Mouse (Mus musculus) kidney, embryonic 14.5 days (tissue): ENCODE measurements around the gene Setd4. TPM values are rescaled to one million over a fixed set of nuclear protein-coding genes. Genes with fewer than 3 reads are reported as not detected.

Source experiments
- ATAC-seq: fragments of 200-750 bp; cut with Nextera tagmentation; 2 replicates; pipeline ENCODE4 v1.8.0; 2017; ENCODE audit warnings: moderate number of reproducible peaks, mild to moderate bottlenecking, moderate TSS enrichment, moderate library complexity; ENCODE audit not compliant: low FRiP score, low TSS enrichment
- H3K27ac ChIP-seq: fragments of 300-500 bp; sonication (generic); 2 replicates; pipeline ENCODE4 v1.5.1; 2014; ENCODE audit warnings: low read depth, mild to moderate bottlenecking, low read length, moderate library complexity, mixed read lengths
- H3K27me3 ChIP-seq: fragments of 300-500 bp; sonication (generic); 2 replicates; pipeline ENCODE4 v1.6.1; 2014; ENCODE audit warnings: mild to moderate bottlenecking, low read length; ENCODE audit not compliant: control insufficient read depth, insufficient read depth
- H3K36me3 ChIP-seq: fragments of 300-500 bp; sonication (generic); 2 replicates; pipeline ENCODE4 v1.6.1; 2014; ENCODE audit warnings: low read length, mixed read lengths; ENCODE audit not compliant: control insufficient read depth, insufficient read depth
- H3K4me1 ChIP-seq: fragments of 300-500 bp; sonication (generic); 2 replicates; pipeline ENCODE4 v1.6.1; 2014; ENCODE audit warnings: low read length, mixed read lengths; ENCODE audit not compliant: control insufficient read depth, insufficient read depth
- H3K4me2 ChIP-seq: fragments of 300-500 bp; sonication (generic); replicated peaks from 2 replicates; pipeline ENCODE4 v1.6.1; 2014; ENCODE audit warnings: low read depth, mild to moderate bottlenecking, low read length
- H3K4me3 ChIP-seq: fragments of 300-500 bp; sonication (generic); 2 replicates; pipeline ENCODE4 v1.5.1; 2014; ENCODE audit warnings: mild to moderate bottlenecking, low read length
- H3K9ac ChIP-seq: fragments of 300-500 bp; sonication (generic); 2 replicates; pipeline ENCODE4 v1.6.1; 2014; ENCODE audit warnings: low read depth, mild to moderate bottlenecking, low read length, moderate library complexity
- H3K9me3 ChIP-seq: fragments of 300-500 bp; sonication (generic); 2 replicates; pipeline ENCODE4 v1.6.1; 2016; ENCODE audit warnings: low read length; ENCODE audit not compliant: control insufficient read depth
- WGBS: fragments of 180-500 bp; shearing (Covaris S2); extraction: QIAGEN DNeasy Blood & Tissue Kit; methylation state at CpG from one replicate; pipeline ENCODE4 v1.1.7; 2014; 5-methylcytosine and 5-hydroxymethylcytosine counted together
- polyA plus RNA-seq: library from polyadenylated mRNA; unstranded; fragments of >200 nt; fragmentation: Nextera tagmentation; extraction: Ambion mirVana; gene quantifications from 2 replicates; pipeline ENCODE4 v1.2.1, GENCODE M21; 2014

Setd4 gene
- polyA plus RNA-seq, 1 experiment from 2014 or later, result 12.4 TPM

DNA sequence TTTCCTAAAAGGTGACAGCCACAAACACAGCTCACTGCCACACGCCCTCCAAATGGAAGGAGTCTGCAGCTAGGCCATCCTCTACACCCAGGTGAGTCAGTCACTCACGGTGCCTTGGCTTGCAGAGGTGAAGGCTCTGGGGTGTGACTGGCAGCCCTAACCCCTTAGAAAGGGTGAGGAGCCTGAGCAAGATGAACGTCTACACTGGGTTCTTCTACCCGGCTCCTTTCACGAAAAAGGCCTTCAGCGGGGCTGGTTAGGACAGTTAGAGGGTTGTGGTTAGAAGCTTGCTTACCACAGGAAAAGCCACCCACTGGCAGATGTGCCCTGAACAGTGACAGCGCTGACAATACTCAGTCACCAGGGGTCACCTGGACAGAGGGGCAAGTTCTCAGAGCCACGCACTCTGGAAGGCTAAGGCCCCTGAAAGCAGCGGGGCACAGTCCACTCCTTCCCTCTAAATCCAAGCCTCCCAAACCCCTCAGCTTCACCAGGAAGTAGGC, 18.1 kb downstream of the Setd4 start:
- no peaks in the 10 kb centered on the region for H3K27me3 ChIP-seq
- 82% methylated on average over 9 of the region's 9 CpGs for WGBS
- 0 out of 2 replicates have a peak, but pooled peaks cover 3% of the 10 kb centered on the region for H3K4me1 ChIP-seq
- peaks cover 18% of the 10 kb centered on the region; the same call in 1 of the 2 replicates for H3K36me3 ChIP-seq
- 0 out of 2 replicates have a peak, but pooled peaks have one; percentile 48 for ATAC-seq
- no peak overlapping the region for H3K9ac ChIP-seq
- H3K4me3 ChIP-seq, result no peak overlapping the region
- H3K9me3 ChIP-seq, result no peaks in the 10 kb centered on the region
- no peak overlapping the region for H3K4me2 ChIP-seq
- no peak overlapping the region for H3K27ac ChIP-seq

DNA sequence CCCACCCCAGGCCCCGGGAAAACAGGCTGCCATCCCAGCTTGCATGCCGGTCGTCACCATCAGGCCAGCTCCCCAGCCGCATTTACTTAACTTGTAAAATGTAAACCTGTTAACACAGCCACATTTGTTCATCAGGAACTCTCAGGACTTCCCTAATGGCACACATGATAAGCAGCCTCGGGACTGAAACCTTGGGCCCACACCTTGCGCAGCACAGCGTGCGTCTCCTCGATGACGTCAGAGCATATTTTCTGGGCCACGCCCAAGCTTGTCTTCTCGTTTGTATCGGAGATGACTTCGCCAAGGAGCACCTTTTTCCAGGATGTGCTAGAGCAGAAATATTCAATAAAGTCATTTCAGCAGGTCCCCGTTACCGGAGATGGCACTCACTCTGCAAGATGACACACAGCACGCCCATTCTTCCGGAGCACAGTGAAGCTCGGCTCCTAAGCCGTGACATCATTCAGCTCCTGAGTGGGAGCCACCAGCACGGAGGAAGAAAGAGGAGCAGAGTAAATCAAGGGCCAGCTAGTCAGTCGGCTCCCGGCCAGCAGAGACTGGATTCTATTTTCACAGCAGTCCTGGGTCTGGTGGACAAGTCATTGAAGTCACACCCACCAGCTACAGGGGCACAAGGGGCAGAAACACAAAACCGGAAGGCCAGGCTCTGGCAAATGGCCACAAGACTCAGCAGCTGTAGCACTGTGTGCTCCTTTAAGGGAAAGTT, 18.7 kb downstream of the Setd4 start:
- H3K9ac ChIP-seq, result no peak overlapping the region
- H3K27me3 ChIP-seq, result no peaks in the 10 kb centered on the region
- H3K4me2 ChIP-seq, result no peak overlapping the region
- H3K36me3 ChIP-seq, result peaks cover 13% of the 10 kb centered on the region; the same call in 1 of the 2 replicates
- H3K9me3 ChIP-seq, result no peaks in the 10 kb centered on the region
- WGBS, result 72% methylated on average over 24 of the region's 24 CpGs
- ATAC-seq, result peak; percentile 17; the same call in 1 of the 2 replicates
- H3K4me1 ChIP-seq, result 0 out of 2 replicates have a peak, but pooled peaks cover 3% of the 10 kb centered on the region
- H3K4me3 ChIP-seq, result no peak overlapping the region
- H3K27ac ChIP-seq, result no peak overlapping the region

DNA sequence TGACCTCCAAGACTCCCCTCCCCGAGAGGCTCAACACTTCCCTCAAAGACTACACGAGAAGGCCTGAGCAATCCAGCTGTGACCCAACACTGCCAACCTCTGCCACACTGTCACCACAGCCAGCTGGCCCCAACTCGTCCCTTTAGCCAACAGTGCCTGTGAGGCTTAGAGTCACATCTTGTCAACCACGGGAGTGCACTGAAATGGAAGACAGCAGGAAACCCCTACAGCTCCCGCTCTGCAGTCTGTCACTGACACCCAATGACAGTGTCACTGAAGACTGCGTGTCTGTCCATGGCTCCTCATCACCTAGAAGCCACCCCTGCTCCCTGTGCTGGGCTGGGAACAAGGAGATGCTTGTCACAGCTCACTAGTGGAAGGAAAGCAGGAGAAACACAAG, 22.7 kb downstream of the Setd4 start:
- H3K9me3 ChIP-seq, result no peaks in the 10 kb centered on the region
- H3K4me3 ChIP-seq, result no peak overlapping the region
- H3K4me1 ChIP-seq, result 0 out of 2 replicates have a peak, but pooled peaks cover 3% of the 10 kb centered on the region
- H3K27me3 ChIP-seq, result no peaks in the 10 kb centered on the region
- H3K9ac ChIP-seq, result no peak overlapping the region
- ATAC-seq, result no peak
- WGBS, result 47% methylated on average over 6 of the region's 6 CpGs
- no peak overlapping the region for H3K27ac ChIP-seq
- no peak overlapping the region for H3K4me2 ChIP-seq
- peaks cover 5% of the 10 kb centered on the region; the same call in 1 of the 2 replicates for H3K36me3 ChIP-seq

DNA sequence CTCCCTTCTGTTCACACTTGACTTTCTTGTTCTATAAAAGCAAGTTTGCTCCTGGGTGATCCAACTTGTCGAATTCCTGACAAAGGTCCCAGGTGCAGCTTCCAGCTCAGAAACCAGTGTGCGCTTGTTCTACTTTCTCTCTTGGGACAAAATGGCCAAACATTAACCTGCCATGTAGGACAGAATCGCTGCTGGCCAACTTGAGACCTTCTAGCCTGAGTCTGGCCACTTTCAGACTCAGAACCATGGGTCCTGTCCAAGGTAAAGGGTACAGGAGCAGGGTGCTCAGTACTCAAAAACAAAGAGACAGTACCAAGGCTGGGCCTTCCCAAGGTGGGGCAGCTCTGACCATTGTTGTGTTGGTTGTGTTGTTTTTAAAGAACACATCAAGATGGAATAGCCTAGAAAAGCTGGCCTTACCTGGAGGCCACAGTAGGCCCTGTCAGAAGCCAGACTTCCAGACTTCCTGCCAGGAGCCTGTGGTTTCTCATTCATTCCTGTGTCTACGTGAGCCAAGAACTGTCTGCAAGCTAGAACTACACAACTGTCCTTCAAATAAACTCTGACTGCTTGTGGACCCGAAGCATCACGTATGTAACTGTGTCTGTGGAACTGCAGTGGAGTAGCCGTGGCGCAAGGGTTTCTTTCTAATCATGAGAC, 25.4 kb downstream of the Setd4 start:
- H3K27me3 ChIP-seq, result no peaks in the 10 kb centered on the region
- no peaks in the 10 kb centered on the region for H3K36me3 ChIP-seq
- no peak overlapping the region for H3K4me3 ChIP-seq
- WGBS, result 91% methylated on average over 8 of the region's 8 CpGs
- no peak for ATAC-seq
- peaks cover 10% of the 10 kb centered on the region; the same call in 1 of the 2 replicates for H3K4me1 ChIP-seq
- no peak overlapping the region for H3K4me2 ChIP-seq
- no peak overlapping the region for H3K9ac ChIP-seq
- H3K9me3 ChIP-seq, result no peaks in the 10 kb centered on the region
- no peak overlapping the region for H3K27ac ChIP-seq

DNA sequence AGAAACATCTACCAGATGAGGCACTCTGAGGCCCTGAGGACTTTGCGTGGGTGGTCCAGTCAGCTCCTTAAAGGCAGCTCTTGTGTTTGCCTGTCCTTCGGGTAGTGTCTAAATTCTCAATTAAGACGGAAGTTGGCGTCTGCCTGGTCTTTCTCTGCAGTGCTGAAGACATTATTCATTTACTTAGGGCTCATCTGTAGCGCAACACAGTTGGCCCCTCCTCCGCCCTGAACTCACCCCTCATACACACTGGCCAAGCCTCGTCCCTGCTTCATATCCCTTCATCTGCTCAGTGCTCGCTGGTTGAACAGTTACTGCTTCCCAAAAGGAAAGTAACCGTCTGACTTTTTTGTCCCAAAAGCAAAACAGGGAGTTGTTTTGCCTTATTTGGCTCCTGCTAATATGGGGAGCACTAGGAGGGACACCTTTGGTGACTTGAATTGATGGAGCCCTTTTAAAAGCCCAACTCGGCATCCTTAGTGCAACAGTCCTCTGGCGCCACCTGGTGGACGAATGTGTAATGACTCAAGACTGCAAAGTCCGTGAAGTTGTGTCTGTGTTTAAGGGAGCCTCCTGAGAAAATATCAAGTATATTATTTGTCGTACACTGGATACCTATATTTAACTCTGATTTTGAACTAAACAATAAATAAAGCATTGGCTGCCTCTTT, 27.3 kb downstream of the Setd4 start:
- Histone ChIP-seq H3K9ac (no peak overlapping the region), H3K36me3 (no peaks in the 10 kb centered on the region), H3K27me3 (no peaks in the 10 kb centered on the region), H3K4me1 (peaks cover 10% of the 10 kb centered on the region; the same call in 1 of the 2 replicates), H3K4me3 (no peak overlapping the region), H3K9me3 (no peaks in the 10 kb centered on the region), H3K27ac (no peak overlapping the region), H3K4me2 (no peak overlapping the region)
- peak; percentile 64; the same call in 1 of the 2 replicates for ATAC-seq
- 36% methylated on average over 14 of the region's 14 CpGs for WGBS

DNA sequence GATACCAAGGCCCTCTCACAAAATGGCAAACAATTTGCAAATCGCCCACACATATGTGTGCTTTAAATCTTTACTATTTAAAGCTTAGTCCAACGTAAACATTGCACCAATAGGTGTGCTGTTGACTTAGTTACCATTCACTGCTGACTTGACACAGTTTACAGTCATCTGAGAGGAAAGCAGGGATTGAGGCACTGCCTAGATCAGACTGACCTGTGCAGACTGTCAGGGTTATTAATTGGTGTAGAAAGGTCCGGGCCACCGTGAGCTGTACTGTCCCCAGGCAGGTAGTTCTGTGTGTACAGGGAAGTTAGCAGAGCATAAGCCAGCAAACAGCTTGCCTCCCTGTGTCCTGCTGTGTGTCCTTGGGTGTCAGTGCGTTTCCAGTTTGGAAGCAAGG, 28.3 kb downstream of the Setd4 start:
- no peaks in the 10 kb centered on the region for H3K9me3 ChIP-seq
- no peak overlapping the region for H3K4me3 ChIP-seq
- no peak overlapping the region for H3K9ac ChIP-seq
- peaks cover 10% of the 10 kb centered on the region; the same call in 1 of the 2 replicates for H3K4me1 ChIP-seq
- H3K27me3 ChIP-seq, result no peaks in the 10 kb centered on the region
- WGBS, result 74% methylated on average over 5 of the region's 5 CpGs
- H3K27ac ChIP-seq, result no peak overlapping the region
- no peaks in the 10 kb centered on the region for H3K36me3 ChIP-seq
- no peak overlapping the region for H3K4me2 ChIP-seq
- no peak for ATAC-seq

DNA sequence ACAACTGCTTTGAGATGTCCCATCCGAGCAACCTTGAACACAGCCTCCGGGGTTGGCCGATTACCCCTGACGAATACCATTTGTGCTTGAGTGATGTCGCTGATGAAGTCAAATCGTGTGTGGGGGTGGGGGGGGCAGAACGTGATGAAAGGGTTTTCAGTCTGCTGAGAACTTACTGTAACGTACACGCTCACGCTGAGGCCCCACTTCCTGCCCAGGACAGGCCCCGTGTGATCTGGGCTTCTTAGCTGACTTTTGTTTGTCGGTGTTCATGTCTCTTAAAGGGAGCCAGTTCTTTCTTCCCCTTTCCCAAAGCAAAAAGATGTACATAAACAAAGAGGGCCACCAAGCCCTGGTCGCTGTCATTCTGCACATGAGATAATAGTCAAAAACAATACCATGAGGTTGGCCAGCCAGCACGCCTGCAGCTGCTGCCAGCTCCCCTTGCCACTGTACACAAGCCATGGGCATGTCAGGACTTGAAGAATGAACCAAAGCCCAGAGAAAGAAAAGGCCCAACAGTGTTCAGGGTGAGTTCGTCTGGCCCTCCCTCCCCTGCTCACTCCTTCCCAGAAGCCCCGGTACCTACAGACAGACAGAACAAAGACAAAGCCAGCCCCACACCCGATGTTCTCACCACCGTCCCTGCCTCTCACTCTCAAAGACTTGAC, 29.2 kb downstream of the Setd4 start:
- H3K4me1 ChIP-seq, result peaks cover 10% of the 10 kb centered on the region; the same call in 1 of the 2 replicates
- 0 out of 2 replicates have a peak, but pooled peaks have one; percentile 17 for ATAC-seq
- peak overlapping the region; percentile 19 for H3K4me2 ChIP-seq
- H3K9me3 ChIP-seq, result no peaks in the 10 kb centered on the region
- no peak overlapping the region for H3K4me3 ChIP-seq
- 25% methylated on average over 18 of the region's 18 CpGs for WGBS
- no peaks in the 10 kb centered on the region for H3K27me3 ChIP-seq
- H3K27ac ChIP-seq, result no peak overlapping the region
- no peaks in the 10 kb centered on the region for H3K36me3 ChIP-seq
- H3K9ac ChIP-seq, result no peak overlapping the region

DNA sequence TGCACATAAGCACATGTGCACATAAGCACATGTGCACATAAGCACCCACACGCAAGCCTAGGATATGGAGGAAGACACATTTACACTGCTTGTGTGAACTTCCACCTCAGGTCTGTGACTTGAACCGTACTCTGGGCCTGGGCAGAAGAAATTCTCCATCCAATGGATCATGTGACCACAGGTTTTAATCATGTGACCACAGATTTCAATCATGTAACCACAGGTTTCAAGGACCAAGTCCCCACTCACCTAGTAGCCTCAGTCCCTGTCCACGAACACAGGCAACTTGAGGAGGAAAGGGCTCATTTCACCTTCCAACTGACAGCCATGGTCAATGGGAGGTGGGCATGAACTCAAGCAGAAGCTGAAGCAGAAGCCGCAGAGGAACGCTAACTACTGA, 30.4 kb downstream of the Setd4 start:
- no peak for ATAC-seq
- 95% methylated on average over 5 of the region's 5 CpGs for WGBS
- Histone ChIP-seq H3K9ac (no peak overlapping the region), H3K27me3 (no peaks in the 10 kb centered on the region), H3K4me2 (no peak overlapping the region), H3K4me1 (peaks cover 10% of the 10 kb centered on the region; the same call in 1 of the 2 replicates), H3K9me3 (no peaks in the 10 kb centered on the region), H3K36me3 (no peaks in the 10 kb centered on the region), H3K4me3 (no peak overlapping the region), H3K27ac (no peak overlapping the region)
